Mouse (Mus musculus) stomach, embryonic 15.5 days (tissue): Measurements from ENCODE around the gene Pde4dip. TPM values are rescaled to one million over a fixed set of nuclear protein-coding genes. Genes with fewer than 3 reads are reported as not detected.

Experiments used
- ATAC-seq: fragments of 200-750 bp; cut with Nextera tagmentation; 2 replicates; pipeline ENCODE4 v1.8.0; 2017; ENCODE audit warnings: low read depth, moderate number of reproducible peaks, moderate TSS enrichment; ENCODE audit not compliant: insufficient read depth, low FRiP score
- H3K27ac ChIP-seq: fragments of 300-500 bp; sonication (generic); 2 replicates; pipeline ENCODE4 v1.5.1; 2015; ENCODE audit warnings: mild to moderate bottlenecking, inconsistent platforms
- H3K27me3 ChIP-seq: fragments of 300-500 bp; sonication (generic); replicated peaks from 2 replicates; pipeline ENCODE4 v1.6.1; 2015; ENCODE audit warnings: inconsistent platforms
- H3K36me3 ChIP-seq: fragments of 300-500 bp; sonication (generic); 2 replicates; pipeline ENCODE4 v1.6.1; 2015; ENCODE audit warnings: inconsistent platforms
- H3K4me1 ChIP-seq: fragments of 300-500 bp; sonication (generic); 2 replicates; pipeline ENCODE4 v1.6.1; 2015; ENCODE audit warnings: inconsistent platforms
- H3K4me2 ChIP-seq: fragments of 300-500 bp; sonication (generic); 2 replicates; pipeline ENCODE4 v1.6.1; 2015; ENCODE audit warnings: mild to moderate bottlenecking, inconsistent platforms
- H3K4me3 ChIP-seq: fragments of 300-500 bp; sonication (generic); replicated peaks from 2 replicates; pipeline ENCODE4 v1.5.1; 2015; ENCODE audit warnings: inconsistent platforms
- H3K9ac ChIP-seq: fragments of 300-500 bp; sonication (generic); 2 replicates; pipeline ENCODE4 v1.6.1; 2015; ENCODE audit warnings: inconsistent platforms
- H3K9me3 ChIP-seq: fragments of 300-500 bp; sonication (generic); 2 replicates; pipeline ENCODE4 v1.6.1; 2016; ENCODE audit warnings: inconsistent platforms
- WGBS: fragments of 180-500 bp; shearing (Covaris S2); methylation state at CpG from one replicate; pipeline ENCODE4 v1.1.7; 2015; 5-methylcytosine and 5-hydroxymethylcytosine counted together
- polyA plus RNA-seq: library from polyadenylated mRNA; unstranded; fragments of >200 nt; fragmentation: Nextera tagmentation; extraction: Ambion mirVana; gene quantifications from 2 replicates; pipeline ENCODE4 v1.2.1, GENCODE M21; 2015

Pde4dip gene
- polyA plus RNA-seq, 1 experiment from 2014 or later: 21.3 TPM

DNA sequence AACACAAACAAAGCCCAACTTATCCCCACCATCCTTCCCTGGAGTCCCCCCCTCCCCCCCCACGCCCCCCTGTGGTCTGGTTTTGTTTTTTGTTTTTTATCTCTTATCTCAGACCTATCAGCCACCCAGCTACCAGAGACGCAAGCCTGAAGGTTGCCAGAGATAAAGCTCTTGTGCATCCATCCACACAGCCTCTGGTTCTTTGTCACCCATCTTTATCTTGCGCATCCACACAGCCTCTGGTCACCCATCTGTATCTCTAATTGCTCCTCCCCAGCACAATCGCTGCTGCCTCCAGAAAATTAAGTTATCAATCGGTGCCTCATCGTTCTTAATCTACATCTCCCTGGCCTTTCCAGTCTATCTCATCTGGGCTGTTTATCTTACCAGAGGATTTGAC, 1.7 kb upstream of the Pde4dip start:
- Histone ChIP-seq H3K9me3 (no peaks in the 10 kb centered on the region), H3K4me1 (peaks cover 8% of the 10 kb centered on the region), H3K4me2 (no peak overlapping the region), H3K4me3 (no peak overlapping the region), H3K36me3 (no peaks in the 10 kb centered on the region), H3K9ac (no peak overlapping the region), H3K27me3 (peaks cover 35% of the 10 kb centered on the region), H3K27ac (no peak overlapping the region)
- no peak for ATAC-seq
- WGBS: 56% methylated on average over 6 of the region's 6 CpGs

DNA sequence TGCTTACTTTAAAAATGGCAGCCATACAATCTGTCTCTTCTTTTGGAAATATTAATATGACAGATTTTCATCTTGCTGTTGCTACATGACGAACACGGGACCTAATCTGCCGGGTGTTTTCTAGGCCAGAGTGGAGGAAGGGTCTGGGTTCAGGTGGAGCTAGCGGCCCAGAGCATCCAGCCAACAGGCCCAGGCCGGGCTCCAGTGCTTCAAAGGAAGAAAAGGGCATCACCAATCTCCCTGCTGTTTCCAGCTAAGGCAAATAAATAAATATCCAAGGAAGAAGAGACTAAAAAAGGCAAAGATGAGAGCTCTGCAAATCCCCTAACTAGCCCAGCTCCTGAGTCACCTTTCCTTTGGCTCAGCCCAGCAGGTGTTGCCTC, 731 bp downstream of the Pde4dip start:
- no peak overlapping the region for H3K4me2 ChIP-seq
- no peak for ATAC-seq
- H3K9ac ChIP-seq: no peak overlapping the region
- H3K27ac ChIP-seq: no peak overlapping the region
- peaks cover 8% of the 10 kb centered on the region for H3K4me1 ChIP-seq
- H3K36me3 ChIP-seq: no peaks in the 10 kb centered on the region
- H3K27me3 ChIP-seq: peaks cover 35% of the 10 kb centered on the region
- WGBS: 73% methylated on average over 5 of the region's 5 CpGs
- peak overlapping the region; percentile 35; the same call in 1 of the 2 replicates for H3K4me3 ChIP-seq
- H3K9me3 ChIP-seq: no peaks in the 10 kb centered on the region

DNA sequence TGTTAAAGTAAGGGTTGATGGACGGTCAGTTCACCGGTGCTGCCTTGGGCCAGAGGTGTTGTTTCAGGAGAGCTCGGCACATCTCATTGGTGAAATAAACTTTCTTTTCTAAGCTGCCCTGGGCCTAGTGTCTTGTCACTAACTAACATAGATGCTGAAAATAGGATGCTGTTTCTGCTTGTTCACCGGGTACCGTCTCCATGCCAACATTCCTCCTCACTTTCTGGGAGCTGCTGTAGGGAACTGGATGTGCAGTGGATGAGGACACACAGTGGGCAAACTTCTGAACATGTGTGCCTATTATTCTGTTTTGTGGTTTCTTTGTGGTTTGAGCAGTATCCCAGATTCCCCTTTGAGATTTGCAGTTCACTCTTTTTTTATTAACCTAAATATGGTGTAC, 6.9 kb downstream of the Pde4dip start:
- 92% methylated on average over 5 of the region's 5 CpGs for WGBS
- no peak overlapping the region for H3K4me2 ChIP-seq
- no peaks in the 10 kb centered on the region for H3K4me1 ChIP-seq
- H3K9ac ChIP-seq: no peak overlapping the region
- H3K36me3 ChIP-seq: no peaks in the 10 kb centered on the region
- ATAC-seq: no peak
- H3K27me3 ChIP-seq: no peaks in the 10 kb centered on the region
- no peaks in the 10 kb centered on the region for H3K9me3 ChIP-seq
- no peak overlapping the region for H3K4me3 ChIP-seq
- H3K27ac ChIP-seq: no peak overlapping the region

DNA sequence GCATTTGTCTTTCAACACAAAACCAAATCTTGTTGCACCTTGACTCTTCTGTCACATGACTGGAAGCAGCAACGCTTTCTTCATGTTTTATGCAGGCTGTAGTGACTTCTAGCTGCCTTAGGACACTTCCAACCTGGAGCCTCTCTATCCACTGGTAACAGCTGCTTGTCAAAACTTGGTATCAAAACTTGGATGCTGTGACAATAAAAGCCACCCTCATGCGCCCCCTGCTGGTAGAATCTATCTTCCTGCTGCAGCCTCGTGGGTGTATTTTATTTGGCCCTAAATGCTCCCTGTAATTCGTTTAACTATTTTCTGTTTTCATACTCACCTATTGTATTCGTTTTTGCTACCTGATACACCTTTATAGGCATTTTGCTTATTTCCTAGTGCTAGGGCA, 9.3 kb downstream of the Pde4dip start:
- Histone ChIP-seq H3K27ac (no peak overlapping the region), H3K27me3 (no peaks in the 10 kb centered on the region), H3K4me2 (no peak overlapping the region), H3K4me1 (no peaks in the 10 kb centered on the region), H3K36me3 (no peaks in the 10 kb centered on the region), H3K9me3 (no peaks in the 10 kb centered on the region), H3K4me3 (no peak overlapping the region), H3K9ac (no peak overlapping the region)
- no peak for ATAC-seq
- 13% methylated on average over 5 of the region's 5 CpGs for whole genome bisulfite sequencing

DNA sequence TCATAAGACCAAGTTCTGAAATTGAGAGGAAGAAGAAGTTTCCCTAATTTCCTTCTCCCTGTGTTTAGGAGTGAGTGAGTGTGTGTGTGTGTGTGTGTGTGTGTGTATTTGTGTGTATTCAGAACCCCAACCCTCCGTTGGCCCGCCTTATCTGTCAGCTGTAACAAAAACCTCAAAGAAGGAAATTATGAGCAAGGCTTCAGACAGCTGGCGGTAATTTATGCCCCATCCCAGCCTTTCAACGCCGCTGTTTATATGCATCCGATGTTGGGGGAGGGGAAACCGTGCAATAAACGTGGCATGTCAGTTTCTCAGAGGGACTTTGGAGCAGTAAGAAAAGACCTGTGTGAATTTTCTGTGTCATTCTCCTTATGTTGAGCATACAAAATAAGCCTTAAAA, 12.2 kb downstream of the Pde4dip start:
- 39% methylated on average over 8 of the region's 8 CpGs for WGBS
- no peak for ATAC-seq
- Histone ChIP-seq H3K9ac (no peak overlapping the region), H3K4me2 (no peak overlapping the region), H3K4me1 (no peaks in the 10 kb centered on the region), H3K9me3 (no peaks in the 10 kb centered on the region), H3K36me3 (no peaks in the 10 kb centered on the region), H3K27me3 (no peaks in the 10 kb centered on the region), H3K4me3 (no peak overlapping the region), H3K27ac (no peak overlapping the region)

DNA sequence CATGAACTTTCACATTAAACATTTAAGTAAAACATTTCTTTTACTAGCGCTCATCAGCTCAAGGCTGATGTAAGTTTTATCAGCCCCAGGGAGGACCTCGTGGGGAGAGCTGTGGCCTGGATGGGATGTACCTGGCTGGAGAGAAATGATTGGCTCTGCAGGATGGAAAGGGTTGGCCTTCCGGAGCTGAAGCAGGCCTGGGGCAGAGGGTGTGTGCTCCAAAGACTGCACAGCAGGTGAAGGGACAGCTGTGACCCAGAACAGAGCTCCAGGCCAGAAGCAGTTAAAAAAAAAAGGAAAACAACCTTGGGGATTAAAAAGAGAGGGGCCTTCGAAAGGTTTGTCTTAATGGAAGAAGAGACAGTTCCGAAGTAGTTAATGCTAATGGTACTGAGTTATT, 13.7 kb downstream of the Pde4dip start:
- H3K9ac ChIP-seq: no peak overlapping the region
- WGBS: 32% methylated on average over 5 of the region's 5 CpGs
- H3K27me3 ChIP-seq: no peaks in the 10 kb centered on the region
- no peak overlapping the region for H3K4me3 ChIP-seq
- no peak for ATAC-seq
- H3K9me3 ChIP-seq: no peaks in the 10 kb centered on the region
- no peaks in the 10 kb centered on the region for H3K4me1 ChIP-seq
- no peaks in the 10 kb centered on the region for H3K36me3 ChIP-seq
- H3K27ac ChIP-seq: no peak overlapping the region
- no peak overlapping the region for H3K4me2 ChIP-seq

DNA sequence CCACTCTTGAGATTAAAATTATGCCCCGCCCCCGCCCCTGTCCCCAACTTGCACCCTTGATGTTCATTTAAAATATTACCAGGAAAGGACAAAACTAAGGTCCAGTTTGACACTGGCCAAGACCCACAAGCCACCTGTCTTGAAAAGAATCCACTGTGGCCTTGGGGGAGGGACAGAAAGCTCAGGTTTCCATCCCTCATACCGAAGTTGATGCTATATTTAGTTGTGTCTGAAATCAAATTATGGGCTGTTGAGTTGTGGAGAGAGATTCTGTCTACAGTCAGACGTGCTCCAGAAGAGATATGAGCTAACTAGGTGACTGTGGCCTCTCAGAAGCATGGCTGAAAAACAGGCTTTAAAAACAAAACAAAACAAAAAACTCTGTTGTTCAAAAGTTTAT, 18.8 kb downstream of the Pde4dip start:
- no peak for ATAC-seq
- Histone ChIP-seq H3K27ac (no peak overlapping the region), H3K4me3 (no peak overlapping the region), H3K4me2 (no peak overlapping the region), H3K9ac (no peak overlapping the region), H3K36me3 (no peaks in the 10 kb centered on the region), H3K9me3 (no peaks in the 10 kb centered on the region), H3K27me3 (no peaks in the 10 kb centered on the region), H3K4me1 (peaks cover 4% of the 10 kb centered on the region; the same call in 1 of the 2 replicates)
- WGBS: 67% methylated on average over 4 of the region's 4 CpGs

DNA sequence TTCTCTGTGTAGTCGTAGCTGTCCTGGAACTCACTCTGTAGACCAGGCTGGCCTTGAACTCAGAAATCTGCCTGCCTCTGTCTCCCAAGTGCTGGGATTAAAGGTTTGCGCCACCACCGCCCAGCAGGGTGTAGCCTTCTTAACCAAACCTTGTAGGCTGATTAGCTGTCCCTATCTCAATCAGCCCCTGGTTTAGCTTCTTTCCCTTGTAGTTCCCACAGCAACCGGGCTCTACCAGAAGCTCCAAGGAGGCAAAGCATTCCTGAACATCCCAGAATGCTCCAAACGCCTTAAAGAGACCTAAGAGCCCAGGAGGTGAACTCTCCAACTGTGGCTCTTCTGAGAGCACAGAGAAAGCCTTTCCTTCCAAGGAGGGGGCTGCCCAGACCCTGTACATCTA, 19.8 kb downstream of the Pde4dip start:
- H3K36me3 ChIP-seq: no peaks in the 10 kb centered on the region
- no peak for ATAC-seq
- H3K9me3 ChIP-seq: no peaks in the 10 kb centered on the region
- no peaks in the 10 kb centered on the region for H3K27me3 ChIP-seq
- H3K4me3 ChIP-seq: no peak overlapping the region
- no peak overlapping the region for H3K9ac ChIP-seq
- peaks cover 4% of the 10 kb centered on the region; the same call in 1 of the 2 replicates for H3K4me1 ChIP-seq
- no peak overlapping the region for H3K27ac ChIP-seq
- 52% methylated on average over 5 of the region's 5 CpGs for WGBS
- H3K4me2 ChIP-seq: no peak overlapping the region

DNA sequence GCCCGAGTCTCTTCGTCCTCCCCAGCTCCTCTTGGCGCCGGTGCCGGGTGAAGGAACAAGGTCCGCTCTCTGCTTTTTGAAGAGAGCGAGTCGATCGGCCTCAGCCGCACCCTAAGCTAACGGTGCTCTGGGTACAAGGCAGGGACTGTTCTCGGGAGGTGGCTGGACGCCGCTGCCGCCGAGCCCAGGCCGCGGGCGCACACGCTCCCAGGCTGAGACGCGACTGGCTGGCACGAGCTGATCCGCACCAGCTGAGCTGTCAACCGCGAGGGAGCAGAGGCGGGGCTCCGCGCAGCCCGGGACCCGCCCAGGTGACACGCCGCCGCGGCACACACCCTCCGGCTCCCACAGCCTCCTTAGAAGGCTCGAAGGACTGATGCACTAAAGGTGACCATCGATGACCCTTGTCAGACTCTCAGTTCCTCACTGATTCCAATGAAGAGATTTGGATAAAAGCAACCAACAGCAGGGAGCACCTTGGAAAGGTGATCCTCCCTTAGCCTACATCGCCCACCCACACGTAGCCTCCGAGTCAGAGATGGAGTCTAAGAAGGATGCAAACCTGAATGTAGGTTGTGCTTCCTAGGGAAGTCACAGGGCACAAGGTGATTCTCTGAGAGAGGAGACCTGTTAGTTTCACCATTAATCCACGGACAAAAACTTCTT, 20.4 kb downstream of the Pde4dip start:
- peaks cover 4% of the 10 kb centered on the region; the same call in 1 of the 2 replicates for H3K4me1 ChIP-seq
- H3K9me3 ChIP-seq: no peaks in the 10 kb centered on the region
- H3K4me3 ChIP-seq: peak overlapping the region; percentile 48
- no peaks in the 10 kb centered on the region for H3K36me3 ChIP-seq
- H3K9ac ChIP-seq: peak overlapping the region; percentile 47
- H3K4me2 ChIP-seq: peak overlapping the region; percentile 95
- ATAC-seq: peak; percentile 89
- no peak overlapping the region for H3K27ac ChIP-seq
- no peaks in the 10 kb centered on the region for H3K27me3 ChIP-seq
- 2% methylated on average over 42 of the region's 42 CpGs for WGBS

DNA sequence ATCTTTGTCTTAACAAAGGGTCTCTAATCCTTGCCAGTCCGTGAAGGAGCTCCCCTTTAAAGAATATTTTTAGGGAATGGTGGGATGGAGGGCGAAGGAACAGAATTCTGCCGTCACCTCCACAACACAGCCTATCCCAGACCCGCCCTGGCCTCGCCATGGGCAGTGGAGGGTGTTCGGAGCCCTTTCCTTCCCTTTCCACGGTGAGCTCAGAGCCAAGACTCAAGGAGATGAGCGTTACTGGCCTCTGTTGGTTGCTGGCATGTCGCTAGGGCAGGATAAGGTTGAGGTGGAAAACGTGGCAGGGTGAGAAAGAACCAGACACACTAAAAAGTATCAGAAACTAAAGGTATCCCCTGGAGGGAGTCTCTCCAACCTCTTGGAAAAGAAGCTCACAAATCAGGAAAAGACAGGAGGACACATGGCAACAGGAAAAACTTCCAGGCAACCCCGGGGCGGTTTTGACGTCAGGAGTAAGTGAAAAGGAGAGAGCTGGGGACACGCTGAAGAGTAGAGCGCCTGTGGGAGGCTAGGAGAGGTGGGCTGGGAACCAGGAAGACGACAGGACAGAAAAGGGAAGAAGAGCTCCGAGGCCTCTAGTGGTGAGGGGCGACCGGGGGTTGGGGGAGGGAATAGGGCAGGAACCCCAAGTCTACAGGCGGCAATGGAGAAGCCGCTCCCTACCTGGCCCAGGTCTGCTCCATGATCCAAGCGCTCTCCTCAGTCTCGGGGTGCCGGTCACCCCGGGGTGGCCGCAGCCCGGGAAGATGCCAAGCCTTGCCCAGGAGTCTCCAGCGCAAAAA, 21.1 kb downstream of the Pde4dip start:
- H3K4me2 ChIP-seq: peak overlapping the region; percentile 95
- no peaks in the 10 kb centered on the region for H3K9me3 ChIP-seq
- H3K27me3 ChIP-seq: no peaks in the 10 kb centered on the region
- peak; percentile 56; the same call in 1 of the 2 replicates for ATAC-seq
- peaks cover 4% of the 10 kb centered on the region; the same call in 1 of the 2 replicates for H3K4me1 ChIP-seq
- peak overlapping the region; percentile 47 for H3K9ac ChIP-seq
- H3K36me3 ChIP-seq: no peaks in the 10 kb centered on the region
- peak overlapping the region; percentile 48 for H3K4me3 ChIP-seq
- H3K27ac ChIP-seq: no peak overlapping the region
- WGBS: 4% methylated on average over 28 of the region's 28 CpGs

DNA sequence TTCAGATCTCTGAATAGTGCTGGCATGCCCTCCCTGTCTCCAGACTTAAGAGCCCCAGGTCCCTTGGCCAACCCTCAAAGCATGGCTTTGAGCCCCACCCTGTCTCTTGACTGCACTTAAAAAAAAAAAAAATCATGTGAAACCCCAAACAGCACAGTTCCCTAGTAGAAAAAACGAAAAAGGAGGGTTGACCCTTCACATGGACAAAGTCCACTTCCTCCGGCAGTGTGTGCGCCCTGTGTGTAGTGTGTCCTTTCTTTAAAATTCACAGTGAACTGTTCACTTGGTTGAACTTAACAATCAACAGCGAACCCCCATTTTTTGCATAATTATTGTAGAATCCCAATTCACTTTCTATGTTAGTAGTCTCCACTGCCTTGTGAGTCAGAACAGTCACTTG, 21.8 kb downstream of the Pde4dip start:
- H3K36me3 ChIP-seq: no peaks in the 10 kb centered on the region
- H3K4me2 ChIP-seq: peak overlapping the region; percentile 95; the same call in 1 of the 2 replicates
- H3K4me1 ChIP-seq: peaks cover 4% of the 10 kb centered on the region; the same call in 1 of the 2 replicates
- peak overlapping the region; percentile 48; the same call in 1 of the 2 replicates for H3K4me3 ChIP-seq
- WGBS: 64% methylated on average over 4 of the region's 4 CpGs
- H3K9ac ChIP-seq: no peak overlapping the region
- no peak overlapping the region for H3K27ac ChIP-seq
- H3K27me3 ChIP-seq: no peaks in the 10 kb centered on the region
- ATAC-seq: no peak
- no peaks in the 10 kb centered on the region for H3K9me3 ChIP-seq

DNA sequence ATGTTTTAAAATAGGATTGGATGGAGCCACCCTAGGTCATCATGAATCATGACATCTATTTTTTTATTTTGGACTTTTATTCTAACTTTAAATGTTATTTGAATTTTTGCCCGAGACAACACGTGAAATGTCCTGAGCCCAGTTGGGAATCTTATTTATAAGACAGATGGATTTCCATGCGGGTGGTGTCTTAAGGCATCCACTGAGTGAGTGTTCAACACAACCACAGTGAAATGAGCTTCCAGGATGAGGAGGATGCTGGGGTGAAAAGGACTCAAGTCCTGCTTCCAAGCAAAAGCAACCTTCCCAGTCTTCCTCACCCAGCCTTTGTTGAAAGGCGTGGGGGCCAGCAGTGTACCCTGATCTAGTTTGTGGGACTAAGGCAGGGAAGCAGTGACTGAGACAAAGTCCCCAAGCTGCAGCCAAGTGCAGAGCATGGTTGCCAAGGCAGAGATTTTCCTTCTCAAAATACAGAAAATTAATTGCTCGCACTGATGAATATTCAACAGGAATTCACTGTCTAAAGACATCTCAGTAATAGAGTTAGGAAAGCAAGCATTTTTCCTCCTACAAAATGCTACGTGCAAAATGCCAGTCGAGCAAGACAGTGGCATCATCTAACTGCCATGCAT, 27.6 kb downstream of the Pde4dip start:
- no peak overlapping the region for H3K27ac ChIP-seq
- H3K36me3 ChIP-seq: no peaks in the 10 kb centered on the region
- no peaks in the 10 kb centered on the region for H3K4me1 ChIP-seq
- ATAC-seq: no peak
- H3K27me3 ChIP-seq: no peaks in the 10 kb centered on the region
- WGBS: 86% methylated on average over 7 of the region's 7 CpGs
- H3K4me2 ChIP-seq: no peak overlapping the region
- H3K4me3 ChIP-seq: no peak overlapping the region
- no peaks in the 10 kb centered on the region for H3K9me3 ChIP-seq
- H3K9ac ChIP-seq: no peak overlapping the region
